Mouse (Mus musculus) heart, adult 2 months (tissue): ENCODE data around the gene Plxnc1. TPM values are rescaled to one million over a fixed set of nuclear protein-coding genes. Genes with fewer than 3 reads are reported as not detected.

Experiments used
- DNase-seq, 2 experiments: peaks; one replicate each; pipeline ENCODE4 v3.0.0; 2021
- H3K27ac ChIP-seq: fragments of 200-600 bp; 2 replicates; pipeline ENCODE4 v1.8.1; 2022
- H3K27me3 ChIP-seq: fragments of 200-500 bp; 2 replicates; pipeline ENCODE4 v1.6.1; 2012; ENCODE audit warnings: mild to moderate bottlenecking, low read length, inconsistent platforms, mixed read lengths; ENCODE audit not compliant: control insufficient read depth, insufficient read depth
- H3K36me3 ChIP-seq: fragments of 200-500 bp; 2 replicates; pipeline ENCODE4 v1.6.1; 2012; ENCODE audit warnings: low read length, inconsistent platforms; ENCODE audit not compliant: control insufficient read depth, insufficient read depth
- H3K4me1 ChIP-seq: fragments of 200-500 bp; 2 replicates; pipeline ENCODE4 v1.6.1; 2011; ENCODE audit warnings: low read length; ENCODE audit not compliant: control insufficient read depth, insufficient read depth
- H3K4me3 ChIP-seq: fragments of 200-600 bp; 2 replicates; pipeline ENCODE4 v1.8.1; 2022
- H3K79me2 ChIP-seq: fragments of 200-500 bp; replicated peaks from 2 replicates; pipeline ENCODE4 v1.6.1; 2012; ENCODE audit warnings: mild to moderate bottlenecking, inconsistent platforms, low read length, moderate library complexity, mixed read lengths; ENCODE audit not compliant: control insufficient read depth, insufficient read depth
- H3K9ac ChIP-seq: fragments of 200-500 bp; 2 replicates; pipeline ENCODE4 v1.6.1; 2012; ENCODE audit warnings: low read depth, mild to moderate bottlenecking, control low read depth, inconsistent platforms, low read length, mixed read lengths
- CTCF ChIP-seq: fragments of 200-600 bp; IDR thresholded peaks from 2 replicates; pipeline ENCODE4 v1.8.1; 2022; ENCODE audit warnings: antibody characterized with exemption, mild to moderate bottlenecking, moderate library complexity
- EP300 ChIP-seq: fragments of 200-500 bp; IDR thresholded peaks from 2 replicates; pipeline ENCODE4 v1.6.1; 2011; ENCODE audit warnings: low read depth, low read length, control low read depth; ENCODE audit not compliant: insufficient read depth
- POLR2A ChIP-seq: fragments of 200-500 bp; IDR thresholded peaks from 2 replicates; pipeline ENCODE4 v1.6.1; 2011; ENCODE audit warnings: mild to moderate bottlenecking, low read depth, low read length, control low read depth; ENCODE audit not compliant: insufficient read depth
- WGBS: fragments of 180-500 bp; shearing (Covaris S2); methylation state at CpG from one replicate; pipeline ENCODE4 v1.1.7; 2018; 5-methylcytosine and 5-hydroxymethylcytosine counted together
- intact Hi-C: fragments of 180-260 bp; cut with DNase I; formaldehyde crosslinking; loops from one replicate; pipeline ENCODE4 v1.15.1; 2025
- polyA plus RNA-seq: library from polyadenylated mRNA; depleted of rRNA; stranded (reverse); fragments of >200 nt; gene quantifications from 2 replicates; pipeline ENCODE4 v1.2.3, GENCODE M21; 2012
- total RNA-seq, 2 experiments: library from RNA; stranded (reverse); gene quantifications; 2 replicates each; pipeline ENCODE4 v1.2.3; 2021

Gene Plxnc1
- total and polyA plus RNA-seq, 3 experiments: 0.84 to 2.3 (median 2.0) TPM

DNA sequence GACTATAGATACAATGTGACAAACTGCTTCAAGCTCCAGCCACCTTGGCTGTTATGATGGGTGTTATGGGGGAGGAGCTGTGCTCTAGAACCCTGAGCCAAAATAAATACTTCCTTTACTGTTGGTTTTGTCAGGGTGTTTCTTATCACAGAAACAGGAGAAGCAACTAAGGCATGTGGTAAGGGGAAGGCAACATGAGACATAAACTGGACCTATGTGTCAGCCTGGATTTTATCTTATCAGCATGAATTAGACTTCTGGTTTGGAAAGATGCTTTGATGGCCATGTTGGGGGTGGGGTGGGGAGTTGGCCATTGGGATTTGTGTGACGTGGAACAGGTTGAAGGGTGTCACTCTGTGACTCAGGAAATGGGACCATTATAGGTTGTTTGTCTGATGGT is 40.5 kb upstream of the Plxnc1 start:
- no peaks in the 10 kb centered on the region for H3K36me3 ChIP-seq
- no peaks in the 10 kb centered on the region for H3K27me3 ChIP-seq
- peaks cover 5% of the 10 kb centered on the region; the same call in 1 of the 2 replicates for H3K4me1 ChIP-seq
- no peak for DNase-seq
- TF ChIP-seq EP300: no peak
- 58% methylated on average over 1 of the region's 1 CpGs for whole genome bisulfite sequencing
- H3K4me3 ChIP-seq: no peak overlapping the region
- H3K27ac ChIP-seq: no peak overlapping the region
- intact Hi-C loops: no loop called here
- H3K79me2 ChIP-seq: no peaks in the 10 kb centered on the region
- no peak overlapping the region for H3K9ac ChIP-seq

DNA sequence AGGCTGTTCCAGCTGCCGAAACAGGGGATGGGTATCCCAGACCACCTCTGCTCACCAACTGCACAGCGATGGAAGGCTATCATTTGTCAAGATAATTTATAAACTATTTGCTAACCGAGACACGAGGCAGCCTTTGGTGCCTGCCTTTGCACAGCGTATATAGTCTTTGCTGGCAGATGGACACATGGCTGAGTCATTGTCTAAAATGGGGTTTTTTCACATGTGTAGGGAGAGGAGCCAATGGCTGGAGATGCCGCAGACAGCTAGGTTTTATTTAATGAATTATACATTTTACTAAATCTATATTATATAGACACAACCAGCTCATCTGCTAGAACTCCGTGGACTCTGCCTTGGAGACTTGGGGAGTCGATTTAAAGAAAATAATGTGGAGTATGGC is 37.9 kb upstream of the Plxnc1 start:
- H3K36me3 ChIP-seq: no peaks in the 10 kb centered on the region

DNA sequence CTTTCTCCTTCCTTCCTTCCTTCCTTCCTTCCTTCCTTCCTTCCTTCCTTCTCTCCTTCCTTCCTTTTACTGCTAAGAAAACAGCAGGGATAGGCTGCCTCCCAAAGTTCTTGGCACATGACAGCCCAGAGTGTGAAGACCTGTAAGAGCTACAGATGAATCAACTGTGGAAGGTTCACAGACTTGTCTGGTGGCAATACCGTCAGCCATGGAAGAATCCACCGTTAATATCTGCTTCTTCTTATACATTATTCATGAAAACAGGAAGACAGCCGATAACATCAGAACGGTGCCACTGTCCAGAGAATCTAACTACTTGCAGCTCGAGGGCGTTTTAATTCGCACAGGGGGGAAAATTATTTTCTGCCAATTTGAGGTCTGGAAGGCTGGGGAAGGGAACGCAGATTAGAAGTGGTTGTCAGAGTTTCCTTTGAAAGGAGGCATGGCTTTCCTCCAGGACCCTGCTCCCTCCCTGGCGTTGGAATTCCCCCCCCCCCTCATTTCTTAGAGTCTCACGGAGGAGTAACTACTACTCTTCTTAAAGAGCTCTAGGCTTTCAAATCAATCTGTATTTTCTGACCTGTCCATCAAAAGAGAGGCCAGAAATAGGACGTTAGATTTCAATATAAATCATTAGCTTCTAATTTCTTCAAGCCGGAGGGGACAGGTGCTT is 37.0 kb upstream of the Plxnc1 start:
- intact Hi-C loops: no loop called here
- TF ChIP-seq CTCF: no peak
- no peak for TF ChIP-seq POLR2A
- TF ChIP-seq EP300: no peak
- no peak for DNase-seq
- no peak overlapping the region for H3K4me3 ChIP-seq
- no peak overlapping the region for H3K9ac ChIP-seq
- no peaks in the 10 kb centered on the region for H3K4me1 ChIP-seq
- H3K27ac ChIP-seq: no peak overlapping the region
- no peaks in the 10 kb centered on the region for H3K36me3 ChIP-seq
- H3K79me2 ChIP-seq: no peaks in the 10 kb centered on the region
- no peaks in the 10 kb centered on the region for H3K27me3 ChIP-seq
- 37% methylated on average over 12 of the region's 12 CpGs for WGBS

More for the DNA sequence above, 37.9 kb upstream of the Plxnc1 start:
- Histone ChIP-seq H3K27ac (no peak overlapping the region), H3K9ac (no peak overlapping the region), H3K79me2 (no peaks in the 10 kb centered on the region), H3K27me3 (no peaks in the 10 kb centered on the region), H3K4me3 (no peak overlapping the region), H3K4me1 (no peaks in the 10 kb centered on the region)
- no peak for DNase-seq
- WGBS: 82% methylated on average over 8 of the region's 8 CpGs
- intact Hi-C loops: no loop called here
- TF ChIP-seq POLR2A (no peak), CTCF (no peak), EP300 (no peak)

DNA sequence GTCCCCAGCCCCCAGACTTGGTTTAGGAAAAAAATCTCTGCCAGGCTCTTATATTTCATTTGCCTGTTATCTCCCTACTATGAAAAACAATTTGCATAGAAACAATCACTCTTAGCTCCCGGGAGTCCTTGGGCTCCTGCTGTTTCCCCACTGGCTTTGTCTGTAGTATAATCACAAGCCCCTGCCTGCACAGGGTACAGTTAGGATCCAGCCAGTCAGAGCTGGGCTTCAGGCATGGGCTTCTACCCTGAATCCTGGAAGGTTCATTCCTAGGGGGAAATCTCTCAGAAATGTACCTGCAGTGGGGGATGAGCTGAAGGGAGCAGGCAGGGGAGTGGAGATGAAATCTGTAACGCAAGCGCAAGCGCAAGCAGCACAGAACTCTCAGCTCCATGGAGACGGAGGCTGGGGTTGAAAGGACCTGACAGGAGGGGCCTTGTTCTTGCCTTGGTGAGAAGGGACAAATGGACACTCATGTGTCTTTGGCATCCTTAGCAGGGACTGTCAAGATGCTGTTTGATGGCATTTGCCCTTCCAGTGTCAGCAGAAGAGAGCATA is 33.7 kb upstream of the Plxnc1 start:
- H3K9ac ChIP-seq: no peak overlapping the region
- intact Hi-C loops: no loop called here
- H3K27me3 ChIP-seq: no peaks in the 10 kb centered on the region
- H3K79me2 ChIP-seq: no peaks in the 10 kb centered on the region
- no peak for DNase-seq
- H3K4me1 ChIP-seq: peaks cover 3% of the 10 kb centered on the region
- no peaks in the 10 kb centered on the region; the same call in 1 of the 2 replicates for H3K36me3 ChIP-seq
- WGBS: 73% methylated on average over 5 of the region's 5 CpGs
- H3K4me3 ChIP-seq: no peak overlapping the region
- no peak overlapping the region for H3K27ac ChIP-seq
- TF ChIP-seq CTCF (no peak), POLR2A (no peak), EP300 (no peak)

DNA sequence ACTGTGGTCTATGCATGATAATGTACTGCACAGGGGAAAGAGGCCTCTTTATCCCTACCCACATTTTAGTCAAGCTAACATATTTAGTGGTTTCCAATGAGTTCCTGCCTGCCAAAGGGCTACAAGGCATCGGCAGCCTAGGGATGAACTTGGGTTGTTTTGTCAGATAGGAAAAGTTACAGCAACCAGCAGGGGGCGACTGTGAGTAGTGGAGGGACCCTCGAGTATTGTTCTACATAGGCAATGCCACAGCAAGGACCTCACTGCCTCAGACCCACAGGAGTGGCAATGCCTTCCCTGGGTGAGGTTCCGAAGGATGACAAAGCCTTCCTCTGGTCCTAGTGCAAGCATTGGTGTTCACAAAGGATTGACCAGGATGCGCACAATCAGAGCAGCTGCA is 31.7 kb upstream of the Plxnc1 start:
- Histone ChIP-seq H3K27me3 (no peaks in the 10 kb centered on the region), H3K4me3 (no peak overlapping the region), H3K27ac (no peak overlapping the region), H3K4me1 (peaks cover 3% of the 10 kb centered on the region), H3K79me2 (no peaks in the 10 kb centered on the region), H3K36me3 (no peaks in the 10 kb centered on the region; the same call in 1 of the 2 replicates), H3K9ac (no peak overlapping the region)
- TF ChIP-seq EP300 (no peak), CTCF (peak; percentile 48), POLR2A (no peak)
- WGBS: 60% methylated on average over 5 of the region's 5 CpGs
- intact Hi-C loops: no loop called here
- DNase-seq: no peak

DNA sequence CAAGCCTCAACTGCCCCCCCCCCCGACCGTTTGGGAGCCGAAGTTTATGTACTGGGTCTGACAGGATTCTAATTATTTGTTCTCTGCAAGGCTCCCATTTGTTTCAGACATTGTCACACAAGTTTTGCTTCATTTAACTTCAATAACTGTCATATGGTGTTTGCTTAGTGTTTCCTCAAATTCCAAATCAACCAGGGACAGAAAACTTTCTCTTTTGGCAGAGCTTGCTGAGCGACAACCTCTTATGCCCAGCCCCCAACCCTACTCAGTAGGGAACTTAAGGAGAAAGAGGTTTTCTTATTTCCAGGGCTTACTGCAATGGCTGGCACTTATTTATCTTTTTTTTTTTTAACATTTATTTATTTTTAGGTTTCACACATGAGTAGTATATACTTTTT is 30.5 kb upstream of the Plxnc1 start:
- no peak for DNase-seq
- TF ChIP-seq EP300 (no peak), POLR2A (no peak), CTCF (no peak)
- H3K27me3 ChIP-seq: no peaks in the 10 kb centered on the region
- WGBS: 40% methylated on average over 4 of the region's 4 CpGs
- intact Hi-C loops: no loop called here
- H3K79me2 ChIP-seq: no peaks in the 10 kb centered on the region
- H3K9ac ChIP-seq: no peak overlapping the region
- H3K4me1 ChIP-seq: peaks cover 3% of the 10 kb centered on the region
- H3K4me3 ChIP-seq: no peak overlapping the region
- no peaks in the 10 kb centered on the region; the same call in 1 of the 2 replicates for H3K36me3 ChIP-seq
- no peak overlapping the region for H3K27ac ChIP-seq
